Mouse (Mus musculus): Measurements from ENCODE around the gene St6galnac3.

Gene St6galnac3

GRCm38 (mm10) chr3:153652850-153653249 lies 72.1 kb downstream of the St6galnac3 start:
- DNase-seq (ENCODE audit: low read depth): no peak

- no peak for DNase-seq (ENCODE audit: low read depth)
Measured at GRCm38 (mm10) chr3:153648713-153649112, 76.3 kb downstream of the St6galnac3 start.

DNA sequence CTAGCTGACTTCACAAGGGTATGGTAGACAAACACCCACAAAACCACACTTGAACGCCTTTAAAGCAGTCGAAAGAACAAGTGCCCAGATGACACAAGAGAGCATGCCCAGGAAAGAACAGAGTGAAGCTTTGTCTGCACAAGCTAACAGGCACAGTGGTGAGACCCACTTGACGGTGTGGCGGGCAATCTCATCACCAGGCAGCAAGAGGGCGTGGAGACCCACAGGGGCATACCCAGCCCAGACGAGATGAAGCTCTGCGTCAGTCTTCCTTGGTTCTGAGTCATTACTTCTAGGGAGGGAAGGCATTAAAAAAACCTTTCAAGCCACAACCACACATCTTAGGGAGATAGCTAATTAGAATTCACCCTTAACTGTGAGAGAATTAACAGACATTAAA lies 79.2 kb downstream of the St6galnac3 start:
- no peak for DNase-seq (ENCODE audit: low read depth)

DNA sequence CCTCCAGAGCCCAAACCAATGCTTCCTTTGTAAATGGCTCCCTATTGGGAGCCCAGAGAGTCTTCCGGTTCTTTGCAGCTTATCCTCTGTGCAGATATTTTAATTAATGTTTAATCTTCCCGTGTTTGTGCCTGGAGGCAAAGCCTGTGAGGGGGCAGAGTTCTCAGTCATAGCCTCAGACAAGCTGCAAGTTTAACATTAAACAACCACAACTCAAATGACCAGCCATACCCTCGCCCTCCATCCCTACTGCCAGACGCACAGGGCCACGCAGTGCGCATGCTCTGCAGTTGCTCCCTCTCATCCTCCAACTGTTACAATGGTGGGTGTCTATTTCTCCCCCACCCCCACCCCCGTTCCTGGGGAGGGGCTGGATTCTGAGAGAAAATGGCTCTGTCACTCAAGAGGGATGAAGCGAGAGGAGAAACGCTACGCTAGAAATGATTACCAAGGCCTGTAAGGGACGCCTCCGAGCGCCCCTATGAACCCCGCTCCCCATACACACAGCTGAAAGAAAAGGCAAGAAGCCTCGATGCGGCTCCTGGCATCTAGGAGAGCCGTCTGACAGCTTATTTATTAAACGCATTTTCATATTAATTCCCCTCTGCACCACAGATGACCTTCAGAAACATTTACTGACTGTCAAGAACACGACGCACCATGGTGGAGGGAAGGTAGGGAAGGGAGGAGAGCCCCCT lies 81.0 kb downstream of the St6galnac3 start:
- DNase-seq (ENCODE audit: low read depth): no peak

DNA sequence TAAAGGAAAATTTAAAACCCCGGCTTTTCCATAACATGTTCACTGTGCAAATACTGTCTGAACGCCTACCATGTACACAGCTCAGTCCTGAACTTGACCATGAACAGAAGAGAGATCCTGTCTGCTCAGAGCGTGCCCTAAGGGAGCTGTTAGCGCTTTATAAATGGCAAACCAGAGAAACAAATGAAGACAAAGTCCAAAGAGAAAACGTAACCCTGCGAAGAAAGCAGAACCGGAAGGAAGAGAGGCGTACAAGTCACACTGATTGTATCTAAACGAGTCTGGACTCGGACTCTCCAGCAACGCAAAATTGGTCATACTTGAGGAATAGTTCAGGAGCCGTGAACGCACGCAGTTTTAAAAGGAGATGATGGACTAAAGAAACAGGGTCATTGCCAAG lies 82.1 kb downstream of the St6galnac3 start:
- no peak for DNase-seq (ENCODE audit: low read depth)

- DNase-seq (ENCODE audit: low read depth): no peak
Measured at GRCm38 (mm10) chr3:153641805-153642204, 83.2 kb downstream of the St6galnac3 start.

DNA sequence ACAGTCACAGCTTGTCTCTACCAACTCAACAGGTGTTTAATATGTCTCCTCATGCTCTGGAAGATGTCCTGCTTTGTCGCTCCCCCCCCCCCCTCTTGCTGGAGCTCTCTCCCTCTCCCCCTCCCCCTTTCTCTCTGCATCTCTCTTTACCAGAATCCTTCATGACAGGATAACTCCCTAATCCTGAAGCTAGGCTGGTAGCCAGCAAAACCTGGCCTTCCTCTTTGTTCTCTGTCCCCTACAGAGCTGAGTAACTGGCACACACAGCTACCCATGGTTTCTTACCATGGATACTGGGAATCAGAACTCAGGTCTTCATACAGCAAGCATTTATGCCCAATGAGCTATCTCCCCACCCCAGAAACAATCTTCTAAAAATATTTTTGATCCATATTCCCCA lies 87.6 kb downstream of the St6galnac3 start:
- no peak for DNase-seq (ENCODE audit: low read depth)

DNA sequence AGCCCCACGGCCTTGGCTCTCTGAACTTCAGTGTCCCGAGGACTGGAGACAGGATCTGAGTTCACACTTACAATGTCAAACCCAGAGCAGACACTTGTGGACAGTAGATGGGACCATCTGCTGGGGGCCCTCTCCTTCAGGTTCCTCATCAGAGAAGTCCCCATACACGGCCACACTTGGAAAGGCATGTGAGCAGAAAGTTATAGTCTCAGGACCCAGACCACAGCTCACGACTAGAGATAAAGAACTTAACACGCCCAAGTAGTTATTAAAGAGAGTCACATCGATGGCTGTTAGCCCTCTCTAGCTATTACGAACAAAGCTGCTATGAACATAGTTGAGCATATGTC lies 88.2 kb downstream of the St6galnac3 start:
- DNase-seq (ENCODE audit: low read depth): no peak

GRCm38 (mm10) chr3:153636094-153636803 lies 88.7 kb downstream of the St6galnac3 start:
- DNase-seq (ENCODE audit: low read depth): no peak

DNA sequence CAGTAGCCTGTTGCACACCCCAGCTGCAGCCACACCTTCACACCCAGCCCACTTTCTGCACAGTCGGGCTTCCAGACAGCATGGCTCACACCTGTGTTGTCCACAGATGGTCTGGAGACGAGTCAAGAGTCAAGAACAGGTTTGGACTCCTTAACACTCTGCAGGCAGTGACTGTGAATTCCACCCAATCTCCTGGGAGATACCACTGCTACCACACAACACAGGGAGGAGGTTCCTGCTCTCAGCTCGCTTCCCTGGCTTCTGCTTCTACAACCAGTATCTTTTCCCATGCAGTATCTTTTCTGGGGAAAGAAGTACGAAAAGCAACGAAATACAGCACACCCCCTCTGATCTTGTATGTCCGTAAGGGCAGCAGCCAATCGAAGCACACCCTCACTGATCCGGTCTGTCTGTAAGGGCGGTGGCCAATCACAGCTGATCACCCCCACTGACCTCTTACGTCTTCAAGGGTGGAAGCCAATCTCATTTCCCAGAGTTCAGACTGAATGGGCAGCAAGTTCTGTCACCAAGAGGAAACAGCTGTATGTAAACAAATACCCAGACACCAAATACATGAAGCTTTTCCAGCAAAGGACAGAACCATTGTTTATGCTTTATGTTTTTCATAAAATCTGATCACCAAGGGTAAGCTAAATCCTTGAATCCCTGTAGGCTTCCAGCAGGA lies 92.8 kb downstream of the St6galnac3 start:
- DNase-seq (ENCODE audit: low read depth): no peak

- DNase-seq (ENCODE audit: low read depth): no peak
Measured at GRCm38 (mm10) chr3:153626237-153626636, 98.7 kb downstream of the St6galnac3 start.

DNA sequence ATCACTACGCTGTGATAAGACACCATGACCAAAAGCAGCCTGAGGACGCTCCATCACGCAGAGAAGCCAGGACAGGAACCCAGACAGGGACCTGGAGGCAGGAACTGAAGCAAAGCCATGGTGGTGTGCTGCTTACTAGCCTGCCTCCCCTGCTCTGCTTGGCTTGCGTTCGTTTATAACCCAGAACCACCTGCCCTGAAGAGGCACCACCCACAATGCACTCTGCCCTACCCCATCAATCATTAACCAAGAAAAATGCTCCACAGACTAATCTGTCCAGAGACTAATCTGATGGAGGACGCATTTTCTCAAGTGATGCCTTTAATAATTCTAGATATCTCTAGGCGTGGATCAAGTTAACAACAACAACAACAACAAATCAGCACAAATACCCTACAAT lies 106.0 kb downstream of the St6galnac3 start:
- DNase-seq (ENCODE audit: low read depth): no peak

- DNase-seq (ENCODE audit: low read depth): no peak
Measured at GRCm38 (mm10) chr3:153616849-153617248, 108.1 kb downstream of the St6galnac3 start.

DNA sequence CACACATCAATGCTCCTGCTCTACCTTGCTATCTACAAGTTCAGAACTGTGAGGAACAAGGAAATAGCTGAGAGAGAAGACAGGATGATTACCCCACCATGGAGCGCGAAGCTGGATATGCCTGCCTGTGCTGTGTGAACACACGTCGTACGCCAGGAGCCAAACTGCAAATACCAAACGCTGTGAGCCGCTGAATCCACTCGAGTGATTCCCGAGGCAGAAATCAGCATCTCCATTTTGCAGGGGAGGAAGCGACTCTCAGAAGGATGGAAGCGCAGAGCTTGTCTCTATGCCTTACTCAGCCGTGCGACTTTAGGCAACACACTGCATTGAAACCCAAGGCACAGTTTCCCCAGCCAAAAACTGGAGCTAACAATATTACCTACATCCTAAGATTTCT lies 114.7 kb downstream of the St6galnac3 start:
- no peak for DNase-seq (ENCODE audit: low read depth)

GRCm38 (mm10) chr3:153606331-153606730 lies 118.6 kb downstream of the St6galnac3 start:
- no peak for DNase-seq (ENCODE audit: low read depth)

- DNase-seq (ENCODE audit: low read depth): no peak
Measured at GRCm38 (mm10) chr3:153605767-153606098, 119.2 kb downstream of the St6galnac3 start.

DNA sequence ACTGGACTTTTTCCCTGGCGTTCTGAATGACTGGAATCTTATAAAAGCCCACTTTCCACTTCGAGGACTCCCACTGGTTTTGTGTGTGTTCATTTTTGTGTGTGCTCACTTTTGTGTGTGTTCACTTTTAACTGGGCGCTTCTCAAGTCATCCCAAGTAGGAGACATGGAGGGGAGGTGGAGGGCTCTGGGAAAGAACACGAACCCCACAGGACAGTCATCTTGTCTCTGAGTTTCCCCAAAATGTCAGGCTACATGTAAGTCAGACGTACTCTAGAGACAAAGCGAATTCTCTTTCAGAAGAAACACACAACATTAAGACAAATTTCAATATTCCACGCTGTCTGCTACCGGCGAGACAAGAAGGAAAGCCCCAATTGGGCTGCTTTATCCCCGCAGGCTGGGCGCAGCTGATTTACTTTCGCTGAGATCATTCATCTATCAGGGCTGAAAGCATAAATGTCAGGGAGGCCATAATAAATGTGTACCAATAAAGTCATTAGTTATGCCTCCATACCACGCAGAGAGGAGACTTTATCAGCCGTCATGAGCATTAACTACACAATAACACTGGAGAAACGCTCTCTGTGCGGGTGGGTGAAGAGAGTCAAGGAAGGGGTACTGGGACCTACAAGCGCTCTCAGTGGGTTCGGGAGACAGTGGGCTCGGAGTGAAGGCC lies 119.7 kb downstream of the St6galnac3 start:
- DNase-seq (ENCODE audit: low read depth): no peak

- no peak for DNase-seq (ENCODE audit: low read depth)
Measured at GRCm38 (mm10) chr3:153599179-153599578, 125.8 kb downstream of the St6galnac3 start.

DNA sequence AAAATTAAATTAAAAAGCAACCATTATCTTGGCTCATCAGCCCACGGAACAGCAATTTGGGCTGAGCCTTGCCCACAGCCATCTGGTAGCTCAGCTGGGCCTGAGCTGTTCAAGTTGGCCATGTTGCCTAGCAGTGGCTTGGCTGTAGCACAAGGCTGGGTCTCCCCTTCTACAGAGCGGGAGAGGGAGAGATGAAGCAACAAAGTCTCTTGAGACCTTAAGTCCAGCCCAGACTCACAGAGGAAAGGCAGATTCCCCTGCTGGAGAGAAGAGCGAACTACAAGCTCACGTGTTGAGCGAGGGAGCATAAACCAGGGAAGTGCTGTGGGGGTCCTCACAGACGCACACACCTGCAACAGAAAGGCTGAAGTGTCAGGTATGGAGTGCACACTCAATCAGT lies 126.3 kb downstream of the St6galnac3 start:
- peak; percentile 24 for DNase-seq (ENCODE audit: low read depth)

GRCm38 (mm10) chr3:153594531-153594930 lies 130.4 kb downstream of the St6galnac3 start:
- no peak for DNase-seq (ENCODE audit: low read depth)

- no peak for DNase-seq (ENCODE audit: low read depth)
Measured at GRCm38 (mm10) chr3:153593978-153594377, 131.0 kb downstream of the St6galnac3 start.

GRCm38 (mm10) chr3:153593103-153593502 lies 131.9 kb downstream of the St6galnac3 start:
- DNase-seq (ENCODE audit: low read depth): no peak

DNA sequence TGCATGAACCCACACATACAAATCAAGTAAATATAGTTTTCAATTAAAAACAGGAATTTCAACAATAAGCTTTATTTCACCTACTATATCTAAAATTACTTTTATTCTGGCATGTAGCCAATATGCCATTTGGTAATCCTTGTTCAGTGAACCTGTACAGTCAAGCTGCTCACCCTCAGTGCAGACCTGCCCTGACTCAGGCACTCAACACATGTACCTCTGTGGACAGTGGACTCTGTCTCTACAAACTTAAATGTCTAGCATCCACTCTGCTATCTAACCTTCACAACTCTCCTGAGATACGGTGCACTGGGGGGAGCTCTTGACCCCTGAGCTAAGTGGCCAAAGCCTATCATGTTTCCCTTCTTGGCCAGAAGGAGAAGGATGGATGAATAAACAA lies 137.4 kb downstream of the St6galnac3 start:
- DNase-seq (ENCODE audit: low read depth): no peak

Measured in NIH3T3 (cell line).